Mouse (Mus musculus): Measurements from ENCODE around the gene H2al1j. TPM values are rescaled to one million over a fixed set of nuclear protein-coding genes. Genes with fewer than 3 reads are reported as not detected.
"Not testable (repeated sequence)": the region's sequence is repeated elsewhere in the genome, so short reads cannot be mapped to it uniquely, and the experiment has no call there.

Gene H2al1j
- polyA plus RNA-seq, 1 experiment from 2014 or later, result not detected

DNA sequence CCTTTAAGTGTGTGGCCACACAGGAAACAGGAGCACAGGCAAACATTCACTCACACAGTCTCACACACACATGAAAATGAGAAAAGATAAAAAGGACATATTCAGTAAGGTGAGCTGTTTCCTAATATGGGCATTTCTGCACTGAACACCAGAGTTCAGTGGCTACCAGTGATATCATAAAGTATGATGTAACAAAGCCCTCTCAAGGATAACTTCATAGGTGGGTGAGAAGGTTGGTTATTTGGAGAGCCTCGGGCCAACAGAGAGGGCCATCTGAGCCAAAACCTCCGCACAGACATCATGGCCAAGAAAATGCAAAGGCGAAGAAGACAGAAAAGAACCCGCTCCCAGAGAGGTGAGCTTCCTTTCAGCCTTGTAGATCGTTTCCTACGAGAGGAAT, 12.8 kb upstream of the H2al1j start, which contains the start of gene H2al1f:
H2al1f (plus strand) TSS at position 301 of the 400 bp plus-strand sequence.
- H3K27me3 ChIP-seq (replicated peaks; ENCODE audit: control insufficient read depth, insufficient read depth, low read length); H3K4me1 ChIP-seq (replicated peaks; ENCODE audit: control insufficient read depth, insufficient read depth, low read length); H3K9me3 ChIP-seq (ENCODE audit: control insufficient read depth, low read length); H3K4me3 ChIP-seq (replicated peaks; ENCODE audit: low read length); H3K4me2 ChIP-seq (ENCODE audit: low read length); H3K36me3 ChIP-seq (ENCODE audit: control insufficient read depth, insufficient read depth); H3K9ac ChIP-seq (replicated peaks; ENCODE audit: low read depth, low read length); ATAC-seq; H3K27ac ChIP-seq (ENCODE audit: low read length): not testable (repeated sequence)
- no CpG with 5 or more reads among the region's 6 CpGs for WGBS

DNA sequence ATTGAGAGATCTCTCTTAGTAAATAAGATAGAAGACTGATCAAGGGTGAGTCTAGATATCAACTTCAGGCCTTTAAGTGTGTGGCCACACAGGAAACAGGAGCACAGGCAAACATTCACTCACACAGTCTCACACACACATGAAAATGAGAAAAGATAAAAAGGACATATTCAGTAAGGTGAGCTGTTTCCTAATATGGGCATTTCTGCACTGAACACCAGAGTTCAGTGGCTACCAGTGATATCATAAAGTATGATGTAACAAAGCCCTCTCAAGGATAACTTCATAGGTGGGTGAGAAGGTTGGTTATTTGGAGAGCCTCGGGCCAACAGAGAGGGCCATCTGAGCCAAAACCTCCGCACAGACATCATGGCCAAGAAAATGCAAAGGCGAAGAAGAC, 9.7 kb upstream of the H2al1j start, which contains the start of gene H2al1g:
H2al1g (plus strand) TSS at position 301 of the 400 bp plus-strand sequence.
- not testable (repeated sequence) for H3K4me3 ChIP-seq (replicated peaks; ENCODE audit: low read length); H3K4me1 ChIP-seq (replicated peaks; ENCODE audit: control insufficient read depth, insufficient read depth, low read length); H3K27me3 ChIP-seq (replicated peaks; ENCODE audit: control insufficient read depth, insufficient read depth, low read length); H3K36me3 ChIP-seq (ENCODE audit: control insufficient read depth, insufficient read depth); H3K9me3 ChIP-seq (ENCODE audit: control insufficient read depth, low read length); H3K27ac ChIP-seq (ENCODE audit: low read length); H3K4me2 ChIP-seq (ENCODE audit: low read length); ATAC-seq; H3K9ac ChIP-seq (replicated peaks; ENCODE audit: low read depth, low read length)
- no CpG with 5 or more reads among the region's 3 CpGs for WGBS

DNA sequence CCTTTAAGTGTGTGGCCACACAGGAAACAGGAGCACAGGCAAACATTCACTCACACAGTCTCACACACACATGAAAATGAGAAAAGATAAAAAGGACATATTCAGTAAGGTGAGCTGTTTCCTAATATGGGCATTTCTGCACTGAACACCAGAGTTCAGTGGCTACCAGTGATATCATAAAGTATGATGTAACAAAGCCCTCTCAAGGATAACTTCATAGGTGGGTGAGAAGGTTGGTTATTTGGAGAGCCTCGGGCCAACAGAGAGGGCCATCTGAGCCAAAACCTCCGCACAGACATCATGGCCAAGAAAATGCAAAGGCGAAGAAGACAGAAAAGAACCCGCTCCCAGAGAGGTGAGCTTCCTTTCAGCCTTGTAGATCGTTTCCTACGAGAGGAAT, 6.4 kb upstream of the H2al1j start, which contains the start of gene H2al1h:
H2al1h (plus strand) TSS at position 301 of the 400 bp plus-strand sequence.
- not testable (repeated sequence) for H3K9ac ChIP-seq (replicated peaks; ENCODE audit: low read depth, low read length); H3K4me1 ChIP-seq (replicated peaks; ENCODE audit: control insufficient read depth, insufficient read depth, low read length); H3K27me3 ChIP-seq (replicated peaks; ENCODE audit: control insufficient read depth, insufficient read depth, low read length); ATAC-seq; H3K4me2 ChIP-seq (ENCODE audit: low read length); H3K9me3 ChIP-seq (ENCODE audit: control insufficient read depth, low read length); H3K27ac ChIP-seq (ENCODE audit: low read length); H3K36me3 ChIP-seq (ENCODE audit: control insufficient read depth, insufficient read depth); H3K4me3 ChIP-seq (replicated peaks; ENCODE audit: low read length)
- no CpG with 5 or more reads among the region's 6 CpGs for WGBS

DNA sequence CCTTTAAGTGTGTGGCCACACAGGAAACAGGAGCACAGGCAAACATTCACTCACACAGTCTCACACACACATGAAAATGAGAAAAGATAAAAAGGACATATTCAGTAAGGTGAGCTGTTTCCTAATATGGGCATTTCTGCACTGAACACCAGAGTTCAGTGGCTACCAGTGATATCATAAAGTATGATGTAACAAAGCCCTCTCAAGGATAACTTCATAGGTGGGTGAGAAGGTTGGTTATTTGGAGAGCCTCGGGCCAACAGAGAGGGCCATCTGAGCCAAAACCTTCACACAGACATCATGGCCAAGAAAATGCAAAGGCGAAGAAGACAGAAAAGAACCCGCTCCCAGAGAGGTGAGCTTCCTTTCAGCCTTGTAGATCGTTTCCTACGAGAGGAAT, 3.3 kb upstream of the H2al1j start, which contains the start of gene H2al1i:
H2al1i (plus strand) TSS at position 301 of the 400 bp plus-strand sequence.
- H3K4me3 ChIP-seq (replicated peaks; ENCODE audit: low read length); H3K27ac ChIP-seq (ENCODE audit: low read length); H3K4me1 ChIP-seq (replicated peaks; ENCODE audit: control insufficient read depth, insufficient read depth, low read length); H3K36me3 ChIP-seq (ENCODE audit: control insufficient read depth, insufficient read depth); H3K27me3 ChIP-seq (replicated peaks; ENCODE audit: control insufficient read depth, insufficient read depth, low read length); H3K9me3 ChIP-seq (ENCODE audit: control insufficient read depth, low read length); H3K9ac ChIP-seq (replicated peaks; ENCODE audit: low read depth, low read length); H3K4me2 ChIP-seq (ENCODE audit: low read length); ATAC-seq: not testable (repeated sequence)
- 100% methylated on average over 1 of the region's 5 CpGs for WGBS

DNA sequence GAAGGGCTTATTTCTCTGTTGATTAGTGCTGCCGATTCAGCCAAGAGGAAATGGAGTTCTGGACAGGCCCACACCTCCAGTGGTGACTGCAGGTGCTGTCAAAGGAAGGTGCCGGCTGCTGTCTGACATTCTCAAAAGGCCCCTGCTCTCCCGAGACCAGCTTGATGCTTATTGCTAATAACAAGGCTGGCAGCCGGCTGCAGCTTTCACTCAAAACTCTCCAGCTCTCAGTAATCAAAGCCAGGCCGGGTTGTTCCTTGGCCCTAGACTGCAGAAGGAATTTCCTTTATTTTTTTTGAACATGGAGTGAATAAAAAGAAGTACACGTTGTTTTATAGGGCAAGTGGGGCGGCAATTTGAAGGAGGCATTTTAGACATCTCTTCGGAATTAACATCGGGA, 18.1 kb downstream of the H2al1j start:
- no peak overlapping the region for H3K4me2 ChIP-seq (ENCODE audit: low read length)
- H3K27ac ChIP-seq (ENCODE audit: low read length), result peak overlapping the region; percentile 20; the same call in 1 of the 2 replicates
- H3K4me1 ChIP-seq (replicated peaks; ENCODE audit: control insufficient read depth, insufficient read depth, low read length), result peaks cover 4% of the 10 kb centered on the region; the same call in 1 of the 2 replicates
- no peaks in the 10 kb centered on the region for H3K27me3 ChIP-seq (replicated peaks; ENCODE audit: control insufficient read depth, insufficient read depth, low read length)
- 37% methylated on average over 9 of the region's 9 CpGs for WGBS
- ATAC-seq, result peak; percentile 59; the same call in 1 of the 2 replicates
- H3K9ac ChIP-seq (replicated peaks; ENCODE audit: low read depth, low read length), result no peak overlapping the region
- no peaks in the 10 kb centered on the region for H3K9me3 ChIP-seq (ENCODE audit: control insufficient read depth, low read length)
- H3K36me3 ChIP-seq (ENCODE audit: control insufficient read depth, insufficient read depth), result no peaks in the 10 kb centered on the region
- no peak overlapping the region for H3K4me3 ChIP-seq (replicated peaks; ENCODE audit: low read length)

DNA sequence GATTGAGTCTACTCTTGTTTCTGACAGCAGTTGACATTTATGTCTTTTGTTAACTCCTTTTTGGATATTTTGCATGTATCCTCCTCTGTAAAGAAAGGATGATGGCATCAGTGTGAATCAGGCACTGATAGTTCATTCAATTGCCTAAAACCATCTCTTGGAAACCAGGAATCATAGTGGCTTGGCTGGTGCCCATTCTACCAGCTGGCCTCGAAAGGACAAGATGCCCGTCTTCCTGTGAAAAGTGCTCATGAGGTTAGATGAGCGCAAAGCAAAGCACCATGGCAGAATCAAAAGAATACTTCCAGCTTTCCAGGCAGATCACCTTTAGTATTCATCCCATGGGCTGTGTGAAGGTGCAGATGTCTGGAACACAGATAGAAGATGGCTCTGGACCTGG, 19.1 kb downstream of the H2al1j start:
- WGBS, result 81% methylated on average over 3 of the region's 3 CpGs
- no peak overlapping the region for H3K4me3 ChIP-seq (replicated peaks; ENCODE audit: low read length)
- no peak overlapping the region for H3K27ac ChIP-seq (ENCODE audit: low read length)
- no peaks in the 10 kb centered on the region for H3K9me3 ChIP-seq (ENCODE audit: control insufficient read depth, low read length)
- H3K4me1 ChIP-seq (replicated peaks; ENCODE audit: control insufficient read depth, insufficient read depth, low read length), result peaks cover 4% of the 10 kb centered on the region; the same call in 1 of the 2 replicates
- no peaks in the 10 kb centered on the region for H3K36me3 ChIP-seq (ENCODE audit: control insufficient read depth, insufficient read depth)
- H3K4me2 ChIP-seq (ENCODE audit: low read length), result no peak overlapping the region
- no peaks in the 10 kb centered on the region for H3K27me3 ChIP-seq (replicated peaks; ENCODE audit: control insufficient read depth, insufficient read depth, low read length)
- no peak overlapping the region for H3K9ac ChIP-seq (replicated peaks; ENCODE audit: low read depth, low read length)
- ATAC-seq, result no peak

DNA sequence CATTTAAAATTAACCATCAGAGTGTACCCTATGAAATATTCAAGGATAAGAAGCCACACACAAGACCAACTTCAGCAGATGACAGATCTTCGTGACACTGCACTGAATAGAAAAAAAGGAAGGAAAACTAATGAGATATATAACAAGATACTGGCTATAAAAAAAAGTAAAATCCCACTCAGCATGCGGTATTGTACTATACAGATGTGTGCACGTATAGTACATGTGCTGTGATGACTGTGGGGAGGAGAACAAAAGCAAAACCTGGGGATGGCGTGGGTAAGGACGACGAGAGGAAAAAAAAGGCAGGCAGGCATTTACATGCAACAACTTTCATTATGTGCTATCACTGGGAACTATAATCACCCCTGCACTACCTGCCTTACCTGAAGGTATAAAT, 33.2 kb downstream of the H2al1j start:
- H3K9me3 ChIP-seq (ENCODE audit: control insufficient read depth, low read length), result no peaks in the 10 kb centered on the region
- H3K4me3 ChIP-seq (replicated peaks; ENCODE audit: low read length), result no peak overlapping the region
- no peak for ATAC-seq
- no peak overlapping the region for H3K27ac ChIP-seq (ENCODE audit: low read length)
- H3K4me1 ChIP-seq (replicated peaks; ENCODE audit: control insufficient read depth, insufficient read depth, low read length), result peaks cover 6% of the 10 kb centered on the region
- WGBS, result 87% methylated on average over 6 of the region's 6 CpGs
- H3K9ac ChIP-seq (replicated peaks; ENCODE audit: low read depth, low read length), result no peak overlapping the region
- H3K27me3 ChIP-seq (replicated peaks; ENCODE audit: control insufficient read depth, insufficient read depth, low read length), result no peaks in the 10 kb centered on the region
- no peak overlapping the region for H3K4me2 ChIP-seq (ENCODE audit: low read length)
- no peaks in the 10 kb centered on the region for H3K36me3 ChIP-seq (ENCODE audit: control insufficient read depth, insufficient read depth)

DNA sequence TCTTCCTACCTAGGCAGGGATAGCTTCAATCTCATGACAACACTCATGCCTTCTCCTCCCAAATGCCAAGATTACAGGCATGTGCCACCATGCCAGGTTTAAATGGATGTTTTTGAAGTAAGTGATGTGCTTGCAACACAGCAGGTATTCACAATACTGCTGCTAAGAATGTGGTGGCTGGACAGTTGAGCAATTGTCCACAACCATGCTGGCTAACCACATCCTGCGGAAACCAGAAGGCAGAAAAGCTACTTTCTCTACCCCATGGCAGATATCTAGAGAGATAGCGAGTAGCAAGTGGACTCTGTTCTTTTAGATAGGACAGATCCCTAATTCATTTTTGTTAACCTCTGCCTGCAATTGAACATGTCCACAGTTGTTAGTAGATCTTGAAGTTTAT, 33.6 kb downstream of the H2al1j start:
- Histone ChIP-seq H3K4me3 (replicated peaks; ENCODE audit: low read length) (no peak overlapping the region), H3K4me2 (ENCODE audit: low read length) (no peak overlapping the region), H3K27ac (ENCODE audit: low read length) (no peak overlapping the region), H3K4me1 (replicated peaks; ENCODE audit: control insufficient read depth, insufficient read depth, low read length) (peaks cover 6% of the 10 kb centered on the region), H3K27me3 (replicated peaks; ENCODE audit: control insufficient read depth, insufficient read depth, low read length) (no peaks in the 10 kb centered on the region), H3K36me3 (ENCODE audit: control insufficient read depth, insufficient read depth) (no peaks in the 10 kb centered on the region), H3K9ac (replicated peaks; ENCODE audit: low read depth, low read length) (no peak overlapping the region), H3K9me3 (ENCODE audit: control insufficient read depth, low read length) (no peaks in the 10 kb centered on the region)
- ATAC-seq, result no peak
- WGBS, result 94% methylated on average over 2 of the region's 2 CpGs

DNA sequence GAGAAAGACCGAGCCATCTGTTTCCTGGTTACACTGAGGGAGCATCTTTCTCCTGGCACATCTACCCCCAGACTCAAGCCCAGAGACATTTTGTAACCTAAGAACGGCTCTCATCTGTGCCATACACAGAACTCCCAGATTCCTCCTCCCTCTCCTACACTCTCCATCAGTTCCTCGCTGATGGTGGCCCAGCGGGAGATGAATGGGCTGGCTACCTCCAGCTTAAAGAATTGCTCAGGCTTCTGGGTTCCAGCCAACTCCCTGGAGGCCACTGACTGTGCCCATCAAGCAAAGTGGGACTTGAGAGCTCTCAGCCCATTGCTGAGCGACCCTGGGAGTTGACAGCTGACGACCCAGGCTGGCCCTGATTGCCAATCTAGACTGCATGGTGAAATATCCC, 36.3 kb downstream of the H2al1j start:
- H3K36me3 ChIP-seq (ENCODE audit: control insufficient read depth, insufficient read depth), result no peaks in the 10 kb centered on the region
- peak; percentile 89 for ATAC-seq
- no peaks in the 10 kb centered on the region for H3K9me3 ChIP-seq (ENCODE audit: control insufficient read depth, low read length)
- no peaks in the 10 kb centered on the region for H3K27me3 ChIP-seq (replicated peaks; ENCODE audit: control insufficient read depth, insufficient read depth, low read length)
- H3K9ac ChIP-seq (replicated peaks; ENCODE audit: low read depth, low read length), result no peak overlapping the region
- WGBS, result 31% methylated on average over 6 of the region's 6 CpGs
- H3K4me2 ChIP-seq (ENCODE audit: low read length), result no peak overlapping the region
- H3K4me3 ChIP-seq (replicated peaks; ENCODE audit: low read length), result no peak overlapping the region
- peaks cover 6% of the 10 kb centered on the region for H3K4me1 ChIP-seq (replicated peaks; ENCODE audit: control insufficient read depth, insufficient read depth, low read length)
- H3K27ac ChIP-seq (ENCODE audit: low read length), result no peak overlapping the region

DNA sequence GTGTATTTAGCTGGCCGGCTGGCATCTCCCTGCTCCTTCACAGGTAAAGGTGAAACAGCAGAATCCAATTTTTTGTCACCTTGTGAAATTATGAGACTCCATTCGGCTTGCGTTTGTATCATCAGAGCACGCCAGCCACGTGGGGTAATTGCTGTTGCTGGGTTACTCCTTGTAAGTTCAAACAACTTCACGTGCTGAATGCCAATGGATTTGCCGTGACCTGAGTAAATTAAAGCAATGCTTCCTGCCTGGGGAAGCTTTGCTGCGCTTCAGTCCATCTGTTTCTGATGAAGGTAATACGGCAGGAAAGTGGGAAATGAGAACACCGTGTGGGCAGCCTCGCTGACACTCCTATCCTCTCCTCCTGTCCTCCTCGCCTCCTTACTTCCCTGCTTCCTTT, 37.5 kb downstream of the H2al1j start:
- Histone ChIP-seq H3K27me3 (replicated peaks; ENCODE audit: control insufficient read depth, insufficient read depth, low read length) (no peaks in the 10 kb centered on the region), H3K4me1 (replicated peaks; ENCODE audit: control insufficient read depth, insufficient read depth, low read length) (peaks cover 6% of the 10 kb centered on the region), H3K9me3 (ENCODE audit: control insufficient read depth, low read length) (no peaks in the 10 kb centered on the region), H3K4me2 (ENCODE audit: low read length) (no peak overlapping the region), H3K9ac (replicated peaks; ENCODE audit: low read depth, low read length) (no peak overlapping the region), H3K27ac (ENCODE audit: low read length) (no peak overlapping the region), H3K36me3 (ENCODE audit: control insufficient read depth, insufficient read depth) (no peaks in the 10 kb centered on the region), H3K4me3 (replicated peaks; ENCODE audit: low read length) (no peak overlapping the region)
- no peak for ATAC-seq
- 46% methylated on average over 12 of the region's 12 CpGs for WGBS
